Mouse (Mus musculus) liver, postnatal 0 days (tissue): ENCODE measurements around the gene Arhgef6.

Source experiments
- CTCF ChIP-seq: sonication (generic); IDR thresholded peaks from 2 replicates; pipeline ENCODE4 v1.5.1; 2016; ENCODE audit warnings: antibody characterized with exemption, low read depth
- EP300 ChIP-seq: IDR thresholded peaks from 2 replicates; pipeline ENCODE4 v1.6.1; 2016; ENCODE audit warnings: antibody characterized with exemption, low read depth, mild to moderate bottlenecking

- TF ChIP-seq CTCF, result no peak
- TF ChIP-seq EP300, result peak; percentile 70; the same call in 1 of the 2 replicates
These were observed 26.5 kb upstream of the Arhgef6 start for GRCm38 (mm10) chrX:57364891-57365569.
